Mouse (Mus musculus): ENCODE results near the gene Zc3h15. TPM values are rescaled to one million over a fixed set of nuclear protein-coding genes. Genes with fewer than 3 reads are reported as not detected.
A peak's percentile ranks its signal among the peaks of the same experiment; 100 is the strongest.

Gene Zc3h15
- polyA plus RNA-seq, 1 experiment from 2014 or later: 173 TPM

- Histone ChIP-seq H3K4me3 (ENCODE audit: low read depth, low read length) (no peak overlapping the region), H3K4me1 (ENCODE audit: control insufficient read depth, insufficient read depth, low read length) (no peaks in the 10 kb centered on the region), H3K9me3 (ENCODE audit: control insufficient read depth, low read length) (no peaks in the 10 kb centered on the region), H3K27ac (ENCODE audit: low read depth, low read length) (no peak overlapping the region), H3K27me3 (ENCODE audit: control insufficient read depth, insufficient read depth, low read length) (no peaks in the 10 kb centered on the region), H3K36me3 (ENCODE audit: control insufficient read depth, insufficient read depth, low read length) (no peaks in the 10 kb centered on the region), H3K9ac (replicated peaks; ENCODE audit: low read depth, low read length) (no peak overlapping the region), H3K4me2 (ENCODE audit: low read depth, low read length) (no peak overlapping the region)
- 84% methylated on average over 5 of the region's 5 CpGs for WGBS
- ATAC-seq (ENCODE audit: low read depth): no peak
These were observed 25.8 kb downstream of the Zc3h15 start for GRCm38 (mm10) chr2:83669988-83670387.

DNA sequence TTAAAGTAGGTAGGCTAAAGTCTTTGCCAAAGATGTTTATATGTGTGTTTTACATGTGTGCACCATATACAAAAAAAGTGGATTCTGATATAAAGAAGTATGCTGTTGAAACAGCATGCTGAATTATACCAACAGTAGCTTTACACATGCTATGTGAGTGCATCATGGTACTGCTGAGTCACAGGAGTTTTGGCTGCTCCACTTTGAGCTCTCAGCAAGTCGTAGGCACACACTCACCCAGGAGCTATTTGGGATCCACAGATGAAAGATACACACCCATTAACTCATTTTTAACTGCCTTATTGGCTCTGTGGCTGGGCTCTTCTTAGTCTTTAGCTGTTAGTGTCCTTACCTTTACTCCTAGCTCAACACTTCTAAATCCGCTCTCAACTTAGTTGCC lies 27.6 kb downstream of the Zc3h15 start:
- no peak overlapping the region for H3K4me2 ChIP-seq (ENCODE audit: low read depth, low read length)
- no peak overlapping the region for H3K27ac ChIP-seq (ENCODE audit: low read depth, low read length)
- H3K27me3 ChIP-seq (ENCODE audit: control insufficient read depth, insufficient read depth, low read length): no peaks in the 10 kb centered on the region
- H3K36me3 ChIP-seq (ENCODE audit: control insufficient read depth, insufficient read depth, low read length): no peaks in the 10 kb centered on the region
- ATAC-seq (ENCODE audit: low read depth): no peak
- H3K4me1 ChIP-seq (ENCODE audit: control insufficient read depth, insufficient read depth, low read length): no peaks in the 10 kb centered on the region
- H3K4me3 ChIP-seq (ENCODE audit: low read depth, low read length): no peak overlapping the region
- H3K9ac ChIP-seq (replicated peaks; ENCODE audit: low read depth, low read length): no peak overlapping the region
- 89% methylated on average over 2 of the region's 2 CpGs for WGBS
- no peaks in the 10 kb centered on the region for H3K9me3 ChIP-seq (ENCODE audit: control insufficient read depth, low read length)

GRCm38 (mm10) chr2:83673067-83673466 lies 28.8 kb downstream of the Zc3h15 start:
- H3K27me3 ChIP-seq (ENCODE audit: control insufficient read depth, insufficient read depth, low read length): no peaks in the 10 kb centered on the region
- 79% methylated on average over 7 of the region's 7 CpGs for WGBS
- ATAC-seq (ENCODE audit: low read depth): no peak
- H3K9me3 ChIP-seq (ENCODE audit: control insufficient read depth, low read length): no peaks in the 10 kb centered on the region
- no peaks in the 10 kb centered on the region for H3K4me1 ChIP-seq (ENCODE audit: control insufficient read depth, insufficient read depth, low read length)
- H3K9ac ChIP-seq (replicated peaks; ENCODE audit: low read depth, low read length): no peak overlapping the region
- H3K4me2 ChIP-seq (ENCODE audit: low read depth, low read length): no peak overlapping the region
- no peaks in the 10 kb centered on the region for H3K36me3 ChIP-seq (ENCODE audit: control insufficient read depth, insufficient read depth, low read length)
- no peak overlapping the region for H3K4me3 ChIP-seq (ENCODE audit: low read depth, low read length)
- no peak overlapping the region for H3K27ac ChIP-seq (ENCODE audit: low read depth, low read length)

- WGBS: 96% methylated on average over 2 of the region's 2 CpGs
- no peak overlapping the region for H3K4me3 ChIP-seq (ENCODE audit: low read depth, low read length)
- no peaks in the 10 kb centered on the region for H3K9me3 ChIP-seq (ENCODE audit: control insufficient read depth, low read length)
- no peak overlapping the region for H3K4me2 ChIP-seq (ENCODE audit: low read depth, low read length)
- H3K27me3 ChIP-seq (ENCODE audit: control insufficient read depth, insufficient read depth, low read length): no peaks in the 10 kb centered on the region
- no peak overlapping the region for H3K9ac ChIP-seq (replicated peaks; ENCODE audit: low read depth, low read length)
- H3K27ac ChIP-seq (ENCODE audit: low read depth, low read length): no peak overlapping the region
- no peaks in the 10 kb centered on the region for H3K4me1 ChIP-seq (ENCODE audit: control insufficient read depth, insufficient read depth, low read length)
- H3K36me3 ChIP-seq (ENCODE audit: control insufficient read depth, insufficient read depth, low read length): no peaks in the 10 kb centered on the region
- no peak for ATAC-seq (ENCODE audit: low read depth)
These were observed 29.6 kb downstream of the Zc3h15 start for GRCm38 (mm10) chr2:83673843-83674242.

DNA sequence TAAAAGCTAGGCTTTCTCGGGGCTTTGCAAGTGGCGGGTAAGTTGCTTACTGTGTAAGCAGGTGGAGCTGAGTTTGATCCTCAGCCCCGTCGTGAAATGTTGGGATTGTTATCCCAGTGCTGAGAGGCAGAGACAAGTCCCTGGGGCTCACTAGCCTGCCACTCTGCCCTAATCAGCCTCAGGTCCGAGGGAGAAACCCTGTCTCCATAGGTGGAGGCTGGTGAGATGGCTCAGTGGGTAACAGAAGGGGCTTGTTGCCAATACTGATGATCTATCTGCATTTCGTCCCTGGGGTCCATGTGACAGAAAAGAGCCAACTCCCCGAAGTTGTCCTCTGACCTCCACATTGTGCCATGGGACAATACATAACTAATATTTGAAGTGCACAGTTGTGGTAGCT lies 30.2 kb downstream of the Zc3h15 start:
- no peak overlapping the region for H3K4me2 ChIP-seq (ENCODE audit: low read depth, low read length)
- no peaks in the 10 kb centered on the region for H3K27me3 ChIP-seq (ENCODE audit: control insufficient read depth, insufficient read depth, low read length)
- ATAC-seq (ENCODE audit: low read depth): peak; percentile 28; the same call in 1 of the 2 replicates
- no peak overlapping the region for H3K9ac ChIP-seq (replicated peaks; ENCODE audit: low read depth, low read length)
- H3K27ac ChIP-seq (ENCODE audit: low read depth, low read length): no peak overlapping the region
- H3K36me3 ChIP-seq (ENCODE audit: control insufficient read depth, insufficient read depth, low read length): no peaks in the 10 kb centered on the region
- 50% methylated on average over 7 of the region's 7 CpGs for WGBS
- no peaks in the 10 kb centered on the region for H3K4me1 ChIP-seq (ENCODE audit: control insufficient read depth, insufficient read depth, low read length)
- no peak overlapping the region for H3K4me3 ChIP-seq (ENCODE audit: low read depth, low read length)
- no peaks in the 10 kb centered on the region for H3K9me3 ChIP-seq (ENCODE audit: control insufficient read depth, low read length)

GRCm38 (mm10) chr2:83674896-83675295 lies 30.7 kb downstream of the Zc3h15 start:
- 75% methylated on average over 9 of the region's 9 CpGs for WGBS
- peak; percentile 13; the same call in 1 of the 2 replicates for ATAC-seq (ENCODE audit: low read depth)
- no peaks in the 10 kb centered on the region for H3K9me3 ChIP-seq (ENCODE audit: control insufficient read depth, low read length)
- H3K4me2 ChIP-seq (ENCODE audit: low read depth, low read length): no peak overlapping the region
- H3K27ac ChIP-seq (ENCODE audit: low read depth, low read length): no peak overlapping the region
- H3K4me1 ChIP-seq (ENCODE audit: control insufficient read depth, insufficient read depth, low read length): no peaks in the 10 kb centered on the region
- H3K4me3 ChIP-seq (ENCODE audit: low read depth, low read length): no peak overlapping the region
- H3K27me3 ChIP-seq (ENCODE audit: control insufficient read depth, insufficient read depth, low read length): no peaks in the 10 kb centered on the region
- no peak overlapping the region for H3K9ac ChIP-seq (replicated peaks; ENCODE audit: low read depth, low read length)
- H3K36me3 ChIP-seq (ENCODE audit: control insufficient read depth, insufficient read depth, low read length): no peaks in the 10 kb centered on the region

DNA sequence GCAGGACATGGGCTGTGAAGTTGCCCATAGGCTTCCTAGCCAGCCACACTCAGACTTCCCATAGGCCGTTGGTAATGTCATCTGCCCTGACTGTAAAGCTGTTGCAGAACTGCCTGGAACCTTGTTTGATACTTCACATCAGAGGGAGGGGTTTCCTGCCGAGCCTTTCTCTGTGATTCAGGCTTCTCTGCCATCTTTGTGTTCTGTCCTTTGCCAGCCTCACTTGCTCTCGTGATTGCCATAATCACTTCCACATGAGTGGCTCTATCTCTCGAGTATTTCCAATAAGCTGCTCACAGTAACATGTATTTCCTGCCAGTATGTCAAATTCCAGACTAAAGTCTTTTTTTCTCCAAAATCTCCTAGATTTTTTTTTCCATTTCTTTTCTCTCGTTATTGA lies 31.4 kb downstream of the Zc3h15 start:
- ATAC-seq (ENCODE audit: low read depth): no peak
- no peak overlapping the region for H3K4me3 ChIP-seq (ENCODE audit: low read depth, low read length)
- 49% methylated on average over 5 of the region's 5 CpGs for WGBS
- no peaks in the 10 kb centered on the region for H3K4me1 ChIP-seq (ENCODE audit: control insufficient read depth, insufficient read depth, low read length)
- no peaks in the 10 kb centered on the region for H3K36me3 ChIP-seq (ENCODE audit: control insufficient read depth, insufficient read depth, low read length)
- H3K27me3 ChIP-seq (ENCODE audit: control insufficient read depth, insufficient read depth, low read length): no peaks in the 10 kb centered on the region
- no peak overlapping the region for H3K9ac ChIP-seq (replicated peaks; ENCODE audit: low read depth, low read length)
- no peak overlapping the region for H3K4me2 ChIP-seq (ENCODE audit: low read depth, low read length)
- no peak overlapping the region for H3K27ac ChIP-seq (ENCODE audit: low read depth, low read length)
- H3K9me3 ChIP-seq (ENCODE audit: control insufficient read depth, low read length): no peaks in the 10 kb centered on the region

DNA sequence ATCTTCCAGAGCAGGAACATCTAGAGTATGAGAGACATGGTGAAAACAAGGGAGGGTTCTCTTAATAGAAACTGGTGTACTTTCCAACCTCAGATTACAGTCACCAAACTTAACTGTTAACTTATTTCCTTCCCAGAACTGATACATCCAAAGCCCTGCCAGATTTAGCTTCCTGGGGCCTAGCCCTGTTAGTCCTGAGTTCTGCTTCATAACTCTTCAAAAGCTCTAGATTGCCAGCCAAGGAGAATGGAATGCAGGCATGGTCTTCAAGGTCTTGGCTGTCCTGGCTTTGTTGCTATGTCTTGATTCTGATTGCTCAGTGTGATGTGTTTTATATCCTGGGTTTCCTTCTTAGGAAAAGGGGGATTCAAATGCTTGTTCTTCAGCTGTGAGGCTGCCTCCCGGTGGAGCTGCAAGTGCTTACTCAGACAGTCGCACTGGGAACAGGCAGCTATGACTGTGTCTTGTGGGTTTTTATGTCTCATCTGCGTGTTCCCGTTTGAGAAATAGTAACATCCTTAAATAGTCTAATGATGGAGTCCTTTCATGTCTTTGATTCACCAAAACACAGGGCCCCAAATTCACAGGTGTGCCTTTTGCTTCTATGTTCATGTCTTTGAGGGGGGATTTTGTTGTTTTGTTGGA lies 32.1 kb downstream of the Zc3h15 start:
- no peak overlapping the region for H3K9ac ChIP-seq (replicated peaks; ENCODE audit: low read depth, low read length)
- ATAC-seq (ENCODE audit: low read depth): no peak
- H3K27ac ChIP-seq (ENCODE audit: low read depth, low read length): no peak overlapping the region
- no peaks in the 10 kb centered on the region for H3K27me3 ChIP-seq (ENCODE audit: control insufficient read depth, insufficient read depth, low read length)
- H3K4me2 ChIP-seq (ENCODE audit: low read depth, low read length): no peak overlapping the region
- no peaks in the 10 kb centered on the region for H3K9me3 ChIP-seq (ENCODE audit: control insufficient read depth, low read length)
- 80% methylated on average over 4 of the region's 4 CpGs for WGBS
- no peaks in the 10 kb centered on the region for H3K4me1 ChIP-seq (ENCODE audit: control insufficient read depth, insufficient read depth, low read length)
- H3K36me3 ChIP-seq (ENCODE audit: control insufficient read depth, insufficient read depth, low read length): no peaks in the 10 kb centered on the region
- H3K4me3 ChIP-seq (ENCODE audit: low read depth, low read length): no peak overlapping the region

- H3K27me3 ChIP-seq (ENCODE audit: control insufficient read depth, insufficient read depth, low read length): no peaks in the 10 kb centered on the region
- WGBS: 31% methylated on average over 8 of the region's 8 CpGs
- no peaks in the 10 kb centered on the region for H3K36me3 ChIP-seq (ENCODE audit: control insufficient read depth, insufficient read depth, low read length)
- H3K4me3 ChIP-seq (ENCODE audit: low read depth, low read length): no peak overlapping the region
- no peak overlapping the region for H3K9ac ChIP-seq (replicated peaks; ENCODE audit: low read depth, low read length)
- H3K9me3 ChIP-seq (ENCODE audit: control insufficient read depth, low read length): no peaks in the 10 kb centered on the region
- H3K27ac ChIP-seq (ENCODE audit: low read depth, low read length): no peak overlapping the region
- no peaks in the 10 kb centered on the region for H3K4me1 ChIP-seq (ENCODE audit: control insufficient read depth, insufficient read depth, low read length)
- H3K4me2 ChIP-seq (ENCODE audit: low read depth, low read length): no peak overlapping the region
- peak; percentile 57; the same call in 1 of the 2 replicates for ATAC-seq (ENCODE audit: low read depth)
These were observed 37.1 kb downstream of the Zc3h15 start for GRCm38 (mm10) chr2:83681332-83681731.

Measured in neural tube, embryonic 14.5 days (tissue).